Mouse (Mus musculus) cerebellum, adult 2 months (tissue): ENCODE results near the gene Det1. TPM values are rescaled to one million over a fixed set of nuclear protein-coding genes. Genes with fewer than 3 reads are reported as not detected.

Experiments used
- DNase-seq, 2 experiments: peaks; one replicate each; pipeline ENCODE4 v3.0.0; 2021
- H3K27ac ChIP-seq: fragments of 200-500 bp; 2 replicates; pipeline ENCODE4 v1.5.1; 2012; ENCODE audit warnings: low read length, control low read depth, inconsistent platforms; ENCODE audit not compliant: insufficient read depth
- H3K27me3 ChIP-seq: fragments of 200-500 bp; 2 replicates; pipeline ENCODE4 v1.6.1; 2012; ENCODE audit warnings: inconsistent platforms, mild to moderate bottlenecking, low read length, moderate library complexity; ENCODE audit not compliant: control insufficient read depth, insufficient read depth
- H3K4me1 ChIP-seq: fragments of 200-500 bp; 2 replicates; pipeline ENCODE4 v1.6.1; 2011; ENCODE audit warnings: low read length; ENCODE audit not compliant: control insufficient read depth, insufficient read depth
- H3K4me3 ChIP-seq: fragments of 200-500 bp; replicated peaks from 2 replicates; pipeline ENCODE3; 2011; ENCODE audit warnings: mild to moderate bottlenecking, low read depth, low read length, control low read depth; ENCODE audit not compliant: insufficient read depth
- CTCF ChIP-seq: fragments of 200-500 bp; IDR thresholded peaks from 2 replicates; pipeline ENCODE4 v1.5.1; 2011; ENCODE audit warnings: low read depth, mild to moderate bottlenecking, control low read depth, low read length, moderate library complexity, borderline replicate concordance; ENCODE audit not compliant: insufficient read depth
- POLR2A ChIP-seq: fragments of 200-500 bp; IDR thresholded peaks from 2 replicates; pipeline ENCODE4 v1.6.1; 2011; ENCODE audit warnings: low read length, control low read depth, borderline replicate concordance; ENCODE audit not compliant: insufficient read depth
- WGBS: fragments of 180-500 bp; shearing (Covaris S2); methylation state at CpG from one replicate; pipeline ENCODE4 v1.1.7; 2018; 5-methylcytosine and 5-hydroxymethylcytosine counted together
- polyA plus RNA-seq: library from polyadenylated mRNA; depleted of rRNA; stranded (reverse); fragments of >200 nt; gene quantifications from 2 replicates; pipeline ENCODE4 v1.2.3, GENCODE M21; 2012

Det1 gene
- polyA plus RNA-seq, 1 experiment = 8.5 TPM

- H3K27me3 ChIP-seq = peaks cover 2% of the 10 kb centered on the region; the same call in 1 of the 2 replicates
- WGBS = 83% methylated on average over 5 of the region's 5 CpGs
- DNase-seq = no peak
- no peak for TF ChIP-seq CTCF
- no peak for TF ChIP-seq POLR2A
- no peak overlapping the region for H3K27ac ChIP-seq
- H3K4me1 ChIP-seq = peaks cover 10% of the 10 kb centered on the region
- H3K4me3 ChIP-seq = no peak overlapping the region
Observed at GRCm38 (mm10) chr7:78885404-78885803, 38.3 kb upstream of the Det1 start.

GRCm38 (mm10) chr7:78884139-78884538 is 37.1 kb upstream of the Det1 start:
- 15% methylated on average over 6 of the region's 6 CpGs for WGBS
- no peak overlapping the region for H3K4me3 ChIP-seq
- no peak overlapping the region for H3K27ac ChIP-seq
- TF ChIP-seq CTCF (no peak), POLR2A (no peak)
- no peak for DNase-seq
- 0 out of 2 replicates have a peak, but pooled peaks cover 2% of the 10 kb centered on the region for H3K4me1 ChIP-seq
- peaks cover 2% of the 10 kb centered on the region; the same call in 1 of the 2 replicates for H3K27me3 ChIP-seq

- no peak for DNase-seq
- Histone ChIP-seq H3K4me3 (no peak overlapping the region), H3K4me1 (0 out of 2 replicates have a peak, but pooled peaks cover 2% of the 10 kb centered on the region), H3K27ac (no peak overlapping the region), H3K27me3 (peaks cover 2% of the 10 kb centered on the region; the same call in 1 of the 2 replicates)
- no peak for TF ChIP-seq POLR2A
- TF ChIP-seq CTCF = no peak
- 3% methylated on average over 8 of the region's 8 CpGs for WGBS
Observed at GRCm38 (mm10) chr7:78883726-78884060, 36.6 kb upstream of the Det1 start.

- 0 out of 2 replicates have a peak, but pooled peaks cover 2% of the 10 kb centered on the region for H3K4me1 ChIP-seq
- TF ChIP-seq POLR2A (no peak), CTCF (no peak)
- DNase-seq = no peak
- WGBS = under 1% methylated on average over 34 of the region's 34 CpGs
- no peak overlapping the region for H3K27ac ChIP-seq
- peak overlapping the region; percentile 37 for H3K4me3 ChIP-seq
- H3K27me3 ChIP-seq = peaks cover 2% of the 10 kb centered on the region; the same call in 1 of the 2 replicates
Observed at GRCm38 (mm10) chr7:78883016-78883725, 36.1 kb upstream of the Det1 start.

- Histone ChIP-seq H3K4me1 (0 out of 2 replicates have a peak, but pooled peaks cover 2% of the 10 kb centered on the region), H3K27me3 (peaks cover 2% of the 10 kb centered on the region; the same call in 1 of the 2 replicates), H3K4me3 (peak overlapping the region; percentile 34), H3K27ac (no peak overlapping the region)
- TF ChIP-seq POLR2A (no peak), CTCF (no peak)
- no peak for DNase-seq
- under 1% methylated on average over 23 of the region's 23 CpGs for WGBS
Observed at GRCm38 (mm10) chr7:78882469-78882837, 35.4 kb upstream of the Det1 start.

GRCm38 (mm10) chr7:78881607-78882468 is 34.8 kb upstream of the Det1 start:
- TF ChIP-seq CTCF = no peak
- TF ChIP-seq POLR2A = no peak
- Histone ChIP-seq H3K4me1 (0 out of 2 replicates have a peak, but pooled peaks cover 2% of the 10 kb centered on the region), H3K27me3 (peaks cover 2% of the 10 kb centered on the region; the same call in 1 of the 2 replicates), H3K4me3 (peak overlapping the region; percentile 34), H3K27ac (no peak overlapping the region)
- DNase-seq = no peak
- 12% methylated on average over 16 of the region's 16 CpGs for WGBS

GRCm38 (mm10) chr7:78872831-78873230 is 25.8 kb upstream of the Det1 start:
- TF ChIP-seq CTCF = no peak
- TF ChIP-seq POLR2A = no peak
- Histone ChIP-seq H3K27me3 (no peaks in the 10 kb centered on the region), H3K4me1 (no peaks in the 10 kb centered on the region), H3K27ac (no peak overlapping the region), H3K4me3 (no peak overlapping the region)
- WGBS = 77% methylated on average over 5 of the region's 5 CpGs
- no peak for DNase-seq

- no peak overlapping the region for H3K4me3 ChIP-seq
- WGBS = 83% methylated on average over 6 of the region's 6 CpGs
- H3K27me3 ChIP-seq = no peaks in the 10 kb centered on the region
- H3K27ac ChIP-seq = no peak overlapping the region
- H3K4me1 ChIP-seq = no peaks in the 10 kb centered on the region
- TF ChIP-seq POLR2A (no peak), CTCF (no peak)
- no peak for DNase-seq
Observed at GRCm38 (mm10) chr7:78872366-78872765, 25.3 kb upstream of the Det1 start.
